Mouse (Mus musculus) forebrain, embryonic 14.5 days (tissue): Measurements from ENCODE around the gene Uhmk1. TPM values are rescaled to one million over a fixed set of nuclear protein-coding genes. Genes with fewer than 3 reads are reported as not detected.

Experiments used
- ATAC-seq: fragments of 200-750 bp; cut with Nextera tagmentation; 2 replicates; pipeline ENCODE4 v1.8.0; 2017; ENCODE audit warnings: mild to moderate bottlenecking, moderate library complexity
- DNase-seq: peaks from one replicate; pipeline ENCODE4 v3.0.0-alpha.2; 2015; ENCODE audit warnings: low spot score
- H3K27ac ChIP-seq: fragments of 300-500 bp; sonication (generic); 2 replicates; pipeline ENCODE4 v1.5.1; 2014; ENCODE audit warnings: low read depth, mild to moderate bottlenecking, control low read depth, low read length, moderate library complexity
- H3K27me3 ChIP-seq: fragments of 300-500 bp; sonication (generic); replicated peaks from 2 replicates; pipeline ENCODE4 v1.6.1; 2014; ENCODE audit warnings: low read length, control low read depth, mixed read lengths; ENCODE audit not compliant: control insufficient read depth, insufficient read depth
- H3K36me3 ChIP-seq: fragments of 300-500 bp; sonication (generic); 2 replicates; pipeline ENCODE4 v1.6.1; 2014; ENCODE audit warnings: low read length, control low read depth; ENCODE audit not compliant: control insufficient read depth, insufficient read depth
- H3K4me1 ChIP-seq: fragments of 300-500 bp; sonication (generic); 2 replicates; pipeline ENCODE4 v1.6.1; 2014; ENCODE audit warnings: antibody characterized with exemption, low read length, control low read depth; ENCODE audit not compliant: control insufficient read depth, insufficient read depth
- H3K4me2 ChIP-seq: fragments of 300-500 bp; sonication (generic); 2 replicates; pipeline ENCODE4 v1.6.1; 2014; ENCODE audit warnings: mild to moderate bottlenecking, control low read depth, low read length
- H3K4me3 ChIP-seq: fragments of 300-500 bp; sonication (generic); 2 replicates; pipeline ENCODE4 v1.5.1; 2014; ENCODE audit warnings: low read depth, low read length, control low read depth
- H3K9ac ChIP-seq: fragments of 300-500 bp; sonication (generic); 2 replicates; pipeline ENCODE4 v1.6.1; 2014; ENCODE audit warnings: mild to moderate bottlenecking, low read length, control low read depth, moderate library complexity
- H3K9me3 ChIP-seq: fragments of 300-500 bp; sonication (generic); replicated peaks from 2 replicates; pipeline ENCODE4 v1.6.1; 2016; ENCODE audit warnings: low read length, control low read depth, mixed read lengths; ENCODE audit not compliant: control insufficient read depth
- WGBS: fragments of 180-500 bp; shearing (Covaris S2); extraction: QIAGEN DNeasy Blood & Tissue Kit; methylation state at CpG from one replicate; pipeline ENCODE4 v1.1.7; 2014; 5-methylcytosine and 5-hydroxymethylcytosine counted together
- polyA plus RNA-seq: library from polyadenylated mRNA; unstranded; fragments of >200 nt; fragmentation: Nextera tagmentation; extraction: Ambion mirVana; gene quantifications from 2 replicates; pipeline ENCODE4 v1.2.1, GENCODE M21; 2014

Uhmk1 gene
- polyA plus RNA-seq, 1 experiment from 2014 or later = 7.4 TPM

DNA sequence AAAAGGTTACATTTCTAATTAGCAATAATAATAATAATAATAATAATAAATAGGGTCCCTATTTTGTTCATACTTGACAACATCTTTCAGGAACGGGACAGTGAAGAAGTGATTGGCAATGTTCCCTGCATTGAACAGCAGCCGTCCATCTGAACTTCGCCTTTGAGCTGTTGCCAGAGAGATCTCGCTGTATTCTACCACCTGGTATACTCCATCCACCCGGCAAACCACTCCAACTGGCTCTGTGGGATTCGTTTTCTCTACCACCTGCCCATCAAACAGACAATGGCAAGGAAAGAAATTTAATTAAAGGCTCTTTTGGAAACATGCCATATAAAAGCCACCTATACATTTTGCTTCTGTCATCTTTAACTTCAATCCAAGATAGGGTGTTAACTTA is 64.3 kb downstream of the Uhmk1 start:
- no peak for ATAC-seq

DNA sequence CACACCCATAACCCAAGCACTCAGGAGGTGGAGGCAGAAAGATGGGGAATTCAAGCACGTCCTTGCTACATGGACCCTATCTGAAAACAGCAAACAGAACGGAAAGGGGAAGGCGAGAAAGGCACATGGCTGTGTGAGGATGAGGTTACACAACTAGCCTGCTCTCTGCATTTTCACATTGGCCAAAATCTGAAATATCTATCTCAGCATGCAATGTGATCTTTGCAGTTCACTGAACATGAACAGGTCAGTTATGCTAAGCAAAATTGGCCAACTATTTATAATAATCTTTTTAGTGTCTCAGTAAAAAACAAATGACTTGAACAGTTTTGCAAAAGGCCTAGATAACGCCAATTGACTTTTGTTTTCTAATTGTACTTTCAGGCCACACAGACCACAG is 65.4 kb downstream of the Uhmk1 start:
- 91% methylated on average over 4 of the region's 4 CpGs for WGBS
- H3K36me3 ChIP-seq = peaks cover 24% of the 10 kb centered on the region
- H3K4me2 ChIP-seq = no peak overlapping the region
- no peaks in the 10 kb centered on the region for H3K9me3 ChIP-seq
- no peaks in the 10 kb centered on the region for H3K27me3 ChIP-seq
- no peak overlapping the region for H3K9ac ChIP-seq
- DNase-seq (no peak), ATAC-seq (no peak)
- no peaks in the 10 kb centered on the region for H3K4me1 ChIP-seq
- no peak overlapping the region for H3K27ac ChIP-seq
- H3K4me3 ChIP-seq = no peak overlapping the region

More for the DNA sequence above, 64.3 kb downstream of the Uhmk1 start:
- no peaks in the 10 kb centered on the region for H3K4me1 ChIP-seq
- H3K4me3 ChIP-seq = no peak overlapping the region
- peak; percentile 45 for DNase-seq
- no peaks in the 10 kb centered on the region for H3K9me3 ChIP-seq
- no peaks in the 10 kb centered on the region for H3K27me3 ChIP-seq
- H3K9ac ChIP-seq = no peak overlapping the region
- H3K4me2 ChIP-seq = no peak overlapping the region
- 57% methylated on average over 6 of the region's 6 CpGs for WGBS
- peaks cover 24% of the 10 kb centered on the region for H3K36me3 ChIP-seq
- no peak overlapping the region for H3K27ac ChIP-seq

DNA sequence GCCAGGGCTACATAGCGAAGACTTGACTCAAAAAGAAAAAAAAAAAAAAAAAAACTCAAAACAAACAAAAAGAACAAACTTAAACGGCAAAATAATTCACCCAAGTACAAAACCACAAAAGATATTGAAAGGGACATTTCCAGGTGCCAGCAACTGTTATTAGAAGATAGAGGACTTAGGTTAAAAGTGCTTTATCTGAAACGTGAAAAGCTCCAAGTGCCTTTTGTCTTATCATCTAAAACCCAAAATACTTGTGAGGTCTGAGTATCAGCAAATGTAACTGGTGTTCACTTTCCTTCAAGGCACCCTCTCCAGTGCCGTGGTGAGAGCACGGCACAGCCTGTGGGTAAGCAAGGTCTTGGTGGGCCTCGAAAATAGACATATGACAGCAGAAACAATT is 66.7 kb downstream of the Uhmk1 start:
- no peaks in the 10 kb centered on the region for H3K4me1 ChIP-seq
- DNase-seq (no peak), ATAC-seq (no peak)
- H3K4me2 ChIP-seq = no peak overlapping the region
- no peak overlapping the region for H3K27ac ChIP-seq
- H3K9me3 ChIP-seq = no peaks in the 10 kb centered on the region
- no peaks in the 10 kb centered on the region for H3K27me3 ChIP-seq
- 91% methylated on average over 6 of the region's 6 CpGs for WGBS
- peaks cover 28% of the 10 kb centered on the region for H3K36me3 ChIP-seq
- H3K9ac ChIP-seq = no peak overlapping the region
- no peak overlapping the region for H3K4me3 ChIP-seq

DNA sequence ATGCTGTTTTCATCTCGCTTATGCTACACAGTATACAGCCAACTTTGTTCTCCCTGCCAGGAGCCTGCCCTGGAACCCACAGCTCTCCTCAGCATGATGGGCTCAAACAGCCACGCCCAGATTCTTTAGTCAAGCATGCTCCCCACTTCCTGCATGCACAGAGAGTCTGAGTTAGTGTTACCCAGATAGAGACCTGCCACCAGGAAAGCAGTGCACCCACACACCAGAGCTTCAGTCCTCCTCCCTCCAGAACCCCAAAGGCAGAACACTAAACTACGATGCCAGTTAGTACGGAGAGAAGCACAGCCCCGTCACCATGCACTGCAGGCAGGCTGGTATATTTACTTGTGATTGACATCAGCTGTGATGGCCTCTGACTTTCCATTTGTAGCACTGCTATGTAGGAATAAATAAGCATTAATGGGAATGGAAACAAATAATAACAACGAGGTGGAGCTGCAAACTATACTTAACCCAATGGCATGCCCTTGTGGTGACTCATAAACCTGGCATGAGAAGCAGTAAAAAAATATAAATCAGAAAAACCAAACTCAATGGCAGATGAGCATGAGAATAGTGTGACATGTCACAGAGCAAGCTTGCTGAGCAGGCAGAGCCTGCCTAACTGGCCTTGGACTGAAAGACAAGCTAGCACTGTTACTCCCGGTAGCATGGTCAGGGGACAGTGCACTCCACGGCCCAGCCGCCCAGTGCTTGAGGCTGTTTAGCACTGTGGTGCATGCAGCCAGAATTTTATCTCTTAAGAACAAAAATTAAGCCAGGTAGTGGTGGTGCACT is 67.3 kb downstream of the Uhmk1 start:
- Histone ChIP-seq H3K9me3 (no peaks in the 10 kb centered on the region), H3K4me3 (no peak overlapping the region), H3K4me1 (no peaks in the 10 kb centered on the region), H3K27ac (no peak overlapping the region), H3K36me3 (peaks cover 31% of the 10 kb centered on the region), H3K4me2 (no peak overlapping the region), H3K9ac (no peak overlapping the region), H3K27me3 (no peaks in the 10 kb centered on the region)
- no peak for DNase-seq
- 90% methylated on average over 9 of the region's 9 CpGs for WGBS
- no peak for ATAC-seq

DNA sequence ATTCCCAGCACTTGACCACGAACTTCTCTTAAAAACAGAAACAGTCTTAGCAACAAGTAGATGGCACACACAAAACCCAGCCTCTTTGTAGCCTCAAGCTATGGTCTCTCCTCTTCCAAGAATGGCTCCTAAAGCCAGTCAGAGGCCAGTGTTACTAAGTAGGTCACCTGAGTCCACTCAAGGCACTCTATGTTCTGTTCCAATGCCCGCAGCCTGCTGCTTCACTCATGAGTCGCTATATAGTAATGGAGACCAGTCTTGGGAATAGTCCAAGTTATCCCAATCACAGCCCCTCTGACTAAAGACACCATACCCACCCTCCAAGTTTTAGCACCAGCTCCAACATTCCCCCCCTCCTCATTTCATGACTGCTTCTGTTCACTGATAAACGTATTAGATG is 69.6 kb downstream of the Uhmk1 start:
- H3K4me2 ChIP-seq = no peak overlapping the region
- H3K36me3 ChIP-seq = peaks cover 31% of the 10 kb centered on the region
- H3K9ac ChIP-seq = no peak overlapping the region
- H3K27me3 ChIP-seq = no peaks in the 10 kb centered on the region
- H3K4me3 ChIP-seq = no peak overlapping the region
- DNase-seq = no peak
- no peaks in the 10 kb centered on the region for H3K9me3 ChIP-seq
- H3K27ac ChIP-seq = no peak overlapping the region
- ATAC-seq = no peak
- 90% methylated on average over 4 of the region's 4 CpGs for WGBS
- no peaks in the 10 kb centered on the region for H3K4me1 ChIP-seq

Other genes starting within 250 kb of the Uhmk1 start
- gene Hsd17b7, start 246.2 kb downstream of the Uhmk1 start, polyA plus RNA-seq = 14.4 and 18.5 TPM in 2 replicates
- gene Ddr2, start 104.6 kb downstream of the Uhmk1 start, polyA plus RNA-seq = 4.7 and 9.9 TPM in 2 replicates
- gene Uap1, start 40.4 kb downstream of the Uhmk1 start, polyA plus RNA-seq = 57.9 and 63.6 TPM in 2 replicates
- not detected in 2 replicates for gene Sh2d1b2, start 17.4 kb upstream of the Uhmk1 start, polyA plus RNA-seq
- gene Sh2d1b1, start 61.9 kb upstream of the Uhmk1 start, polyA plus RNA-seq = 0.09 TPM in 1 of 2 replicates, not detected in the other
- gene Gm7694, start 90.9 kb upstream of the Uhmk1 start, polyA plus RNA-seq = 2.3 TPM in 2 replicates
- gene Spata46, start 93.4 kb upstream of the Uhmk1 start, polyA plus RNA-seq = 0.70 and 0.99 TPM in 2 replicates